Mouse (Mus musculus) embryonic stem cell, embryonic (primary cell): ENCODE results near the gene Fam122b.

Experiments used
- CTCF ChIA-PET, 4 experiments: fragments of 300-600 bp in 2 of 4; fragments of 350-600 bp in 2 of 4; sonication (Branson Sonifier 250); formaldehyde crosslinking; loops; one replicate each; lab custom pipeline; 2022; ENCODE audit warnings: inconsistent platforms in 2 of 4; lab: Charles Lee
- POLR2A ChIA-PET, 4 experiments: fragments of 300-600 bp in 2 of 4; fragments of 350-600 bp in 2 of 4; sonication (Branson Sonifier 250); formaldehyde crosslinking; loops; one replicate each; lab custom pipeline; 2022; ENCODE audit warnings: antibody characterized with exemption in 4 of 4, inconsistent platforms in 1 of 4; lab: Charles Lee

The Fam122b gene

DNA sequence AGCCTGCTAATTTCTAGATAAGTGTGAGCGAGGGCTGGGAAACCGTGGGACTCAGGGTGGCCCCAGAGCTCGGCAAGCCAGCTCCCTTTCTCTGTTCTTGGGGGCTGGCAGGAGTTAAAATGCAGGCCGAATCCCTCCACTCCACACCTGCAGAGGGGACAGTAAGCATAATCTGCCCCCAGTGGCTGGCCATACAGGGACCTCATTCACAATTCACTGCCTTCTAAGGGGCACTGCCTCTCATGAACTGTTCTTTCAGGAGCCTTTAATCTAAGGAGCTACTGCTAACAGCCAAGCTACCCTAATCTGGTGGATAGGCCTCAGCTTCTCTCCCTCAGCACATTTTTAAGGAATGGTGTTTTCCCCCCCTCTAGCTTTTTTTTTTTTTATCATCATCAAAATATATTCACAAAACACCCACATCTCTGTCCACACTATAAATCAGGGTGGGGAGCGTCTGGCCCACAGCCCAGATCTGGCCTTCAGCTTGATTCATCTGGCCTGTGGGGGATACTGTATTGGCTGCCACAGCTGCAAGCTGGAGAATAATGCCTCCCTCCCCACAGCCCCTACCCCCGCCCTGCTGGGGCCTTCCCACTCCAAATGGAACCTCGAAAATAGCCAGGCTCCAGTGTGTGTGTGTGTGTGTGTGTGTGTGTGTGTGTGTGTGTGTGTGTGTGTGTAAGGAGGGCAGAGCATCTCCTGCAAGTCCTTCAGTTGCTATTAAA is 57.7 kb downstream of the Fam122b start:
- CTCF ChIA-PET: interaction anchor here in 1 of 4 experiments (1.0 kb wide), 1 partner anchor 26 kb away, joined by 3 read pairs; no protein-coding TSS in a partner anchor
- POLR2A ChIA-PET: no interaction called here

DNA sequence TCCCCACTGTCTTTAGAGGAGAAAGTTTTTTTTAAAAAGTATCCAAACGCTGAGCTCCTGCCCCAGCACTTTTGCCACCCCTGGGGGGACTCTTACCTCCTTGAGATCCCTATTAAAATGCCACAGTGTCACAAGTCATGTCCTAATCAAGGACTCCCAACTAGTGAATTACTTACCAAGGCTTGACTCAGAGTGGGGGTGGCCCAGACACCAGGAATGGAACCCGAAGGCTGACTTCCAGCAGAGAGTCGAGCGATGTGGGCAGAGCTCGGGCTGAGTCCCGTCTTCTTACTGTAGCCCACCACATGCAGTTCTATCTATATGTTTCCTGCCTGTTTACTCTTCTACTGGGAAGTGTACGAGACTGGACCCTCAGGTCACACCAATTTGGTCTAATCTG is 60.2 kb downstream of the Fam122b start:
- CTCF ChIA-PET: no interaction called here
- POLR2A ChIA-PET: interaction anchor here in 1 of 4 experiments (1.7 kb wide), 1 partner anchor 60 kb away, joined by 4 read pairs; no protein-coding TSS in a partner anchor

DNA sequence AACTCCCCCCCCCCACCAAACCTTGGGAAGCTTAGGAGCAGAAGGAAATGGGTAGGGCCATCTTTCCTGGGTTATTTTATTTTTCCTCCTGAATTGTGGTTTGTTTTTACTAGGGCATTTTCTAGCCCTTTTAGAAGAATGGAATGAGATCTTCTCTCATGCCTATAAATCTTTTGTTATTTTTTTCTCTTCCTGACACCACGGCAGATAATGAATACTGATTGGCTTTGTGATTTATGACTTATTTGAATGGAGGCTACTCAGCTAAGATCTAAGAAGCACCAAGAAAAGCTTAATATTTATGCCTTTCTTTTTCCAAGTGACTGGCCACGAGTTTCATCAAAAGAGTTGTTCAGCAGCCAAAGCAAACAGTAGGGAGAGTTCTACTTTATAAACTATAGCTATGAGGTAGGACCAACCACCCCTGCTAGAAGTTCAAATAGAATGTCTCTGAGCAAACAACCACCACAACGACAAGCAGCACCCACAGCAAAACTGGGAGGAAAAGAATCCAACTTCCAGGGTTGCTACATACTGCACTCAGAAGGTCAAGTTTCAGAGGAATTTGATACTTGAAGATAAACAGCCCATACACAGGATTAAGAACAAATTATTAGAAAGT is 64.8 kb downstream of the Fam122b start:
- POLR2A ChIA-PET: no interaction called here
- CTCF ChIA-PET: no interaction called here

DNA sequence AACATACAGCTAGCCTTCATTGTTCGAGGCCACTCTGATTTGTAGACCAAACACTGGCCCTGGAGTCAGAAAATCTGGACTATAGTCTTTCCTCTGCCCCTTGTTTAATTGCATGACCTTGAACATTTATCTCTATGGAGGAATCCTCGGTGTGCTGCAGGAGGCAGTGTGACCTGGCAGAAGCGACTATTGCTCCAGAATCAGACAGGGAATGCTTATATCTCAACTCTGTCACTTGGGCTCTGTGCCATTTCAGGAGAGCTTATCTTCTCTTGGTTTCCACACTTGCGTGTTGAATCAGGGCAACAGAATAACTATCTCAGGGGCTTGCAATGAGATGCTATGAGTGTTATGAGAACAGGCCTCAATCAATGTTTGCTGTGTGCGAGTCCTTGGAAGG is 68.0 kb downstream of the Fam122b start:
- ChIA-PET CTCF (no interaction called here), POLR2A (no interaction called here)

DNA sequence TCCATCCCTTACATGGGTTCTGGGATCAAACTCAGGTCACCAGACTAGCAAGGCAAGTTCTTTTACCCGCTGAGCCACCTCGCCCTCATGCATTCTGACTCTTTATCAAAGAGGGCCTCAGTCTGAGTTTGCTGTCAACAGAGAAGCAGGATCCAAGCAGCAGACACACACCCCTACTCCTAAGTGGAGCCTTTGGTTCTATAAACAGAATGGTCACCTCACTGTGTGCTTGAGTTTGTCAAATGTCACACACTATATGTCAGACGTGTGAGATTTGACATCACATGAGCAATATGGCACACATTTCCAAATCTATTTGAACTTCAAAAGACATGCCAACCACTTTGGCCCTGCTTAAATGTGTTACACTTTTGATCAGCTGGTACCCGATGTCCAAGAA is 71.9 kb downstream of the Fam122b start:
- POLR2A ChIA-PET: no interaction called here

GRCm38 (mm10) chrX:53196392-53196791 is 73.2 kb downstream of the Fam122b start:
- ChIA-PET POLR2A (no interaction called here), CTCF (interaction anchor here in 1 of 4 experiments (0.6 kb wide), 1 partner anchor 10 kb away, joined by 3 read pairs; no protein-coding TSS in a partner anchor)

More for the DNA sequence above, 71.9 kb downstream of the Fam122b start:
- CTCF ChIA-PET: no interaction called here
